Mouse (Mus musculus): ENCODE measurements around the gene Fam198a.
A peak's percentile ranks its signal among the peaks of the same experiment; 100 is the strongest.

The Fam198a gene

DNA sequence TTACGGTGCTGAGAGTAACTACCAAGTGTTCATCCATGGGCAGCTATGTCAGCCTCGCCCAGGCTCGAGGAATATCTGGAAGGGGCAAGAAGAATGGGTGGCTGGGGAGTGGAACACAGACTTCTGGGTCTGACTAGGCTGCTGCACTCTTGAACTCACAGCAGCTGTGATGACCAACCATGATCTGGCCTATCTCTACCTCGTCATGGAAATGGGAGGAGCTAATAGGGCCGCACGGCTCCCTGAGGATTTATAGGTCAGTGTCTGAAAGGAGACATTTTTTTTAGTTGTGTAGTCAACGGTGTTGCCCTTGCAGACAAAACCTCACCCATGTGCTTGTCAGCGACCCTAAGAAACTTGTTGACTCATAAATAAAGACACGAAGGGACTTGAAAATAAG is 30.3 kb downstream of the Fam198a start:
- no peak for DNase-seq (ENCODE audit: extremely low read depth, low read depth, low spot score)

DNA sequence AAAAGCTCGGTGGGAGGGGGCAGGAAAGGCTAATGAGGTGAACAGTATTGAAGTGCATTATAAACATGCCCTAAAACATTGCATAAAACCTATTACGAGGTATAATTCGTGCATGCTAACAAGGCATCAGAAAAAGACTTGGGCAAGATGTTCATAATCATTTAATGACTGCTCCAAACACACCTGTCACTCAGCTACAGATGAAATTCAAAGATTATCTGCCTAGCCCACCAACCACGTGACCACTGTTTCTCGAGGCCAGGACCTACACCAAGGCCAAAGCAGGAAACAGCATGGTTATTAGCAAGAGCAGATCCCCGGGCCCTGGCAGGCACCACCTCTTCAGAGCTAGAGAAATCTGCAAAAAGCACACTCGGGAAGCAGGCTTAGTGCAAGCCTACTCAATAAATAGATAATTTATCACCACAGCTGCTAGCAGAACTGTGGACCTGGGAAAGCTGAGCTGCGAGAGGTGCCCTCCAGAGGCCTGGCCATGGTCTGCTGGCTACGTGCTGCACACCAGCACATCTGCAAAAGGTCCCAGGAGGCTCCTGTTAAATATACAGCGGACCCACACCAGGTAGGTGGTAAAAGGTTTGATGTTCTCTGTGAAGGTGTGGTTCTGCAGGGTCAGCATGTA is 30.8 kb downstream of the Fam198a start:
- no peak for DNase-seq (ENCODE audit: extremely low read depth, low read depth, low spot score)

DNA sequence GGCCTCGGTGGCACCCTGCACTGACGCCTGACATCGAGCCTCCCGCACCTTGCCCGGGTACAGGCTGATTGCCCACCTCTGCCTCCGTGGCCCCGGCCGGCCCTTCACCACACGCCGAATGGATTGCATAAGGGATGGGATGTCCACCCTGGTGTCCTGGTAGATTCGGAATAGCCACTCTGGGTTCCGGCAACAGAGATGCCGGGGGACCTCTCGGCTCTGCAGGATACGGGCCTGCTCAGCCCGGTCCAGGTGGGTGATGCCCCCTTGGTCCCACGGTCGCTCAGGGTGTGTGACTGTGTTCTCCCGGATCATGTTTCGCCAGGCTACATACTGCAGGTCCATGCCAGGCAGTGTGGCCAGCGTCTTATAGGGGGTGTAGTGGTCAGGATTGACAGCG is 31.4 kb downstream of the Fam198a start:
- DNase-seq (ENCODE audit: extremely low read depth, low read depth, low spot score), result no peak

DNA sequence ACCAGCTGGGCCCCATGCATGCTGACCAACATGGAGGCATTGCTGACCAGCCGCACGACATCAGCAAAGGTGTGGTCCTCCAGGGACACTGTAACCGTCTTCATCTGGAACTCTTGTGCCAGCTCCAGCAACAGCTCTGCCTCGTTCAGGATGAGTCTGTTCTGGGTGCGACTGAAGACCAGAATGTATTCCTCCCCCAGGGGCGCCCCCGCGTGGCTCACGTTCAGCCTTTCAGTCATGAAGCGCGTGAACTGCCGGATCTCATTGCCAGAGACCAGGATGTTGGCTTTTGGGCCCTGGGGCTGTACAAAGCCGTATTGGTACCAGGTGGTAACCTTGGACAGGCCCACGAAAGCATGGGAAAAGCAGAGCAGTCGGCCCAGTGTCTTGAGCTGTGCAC is 31.9 kb downstream of the Fam198a start:
- DNase-seq (ENCODE audit: extremely low read depth, low read depth, low spot score), result no peak

DNA sequence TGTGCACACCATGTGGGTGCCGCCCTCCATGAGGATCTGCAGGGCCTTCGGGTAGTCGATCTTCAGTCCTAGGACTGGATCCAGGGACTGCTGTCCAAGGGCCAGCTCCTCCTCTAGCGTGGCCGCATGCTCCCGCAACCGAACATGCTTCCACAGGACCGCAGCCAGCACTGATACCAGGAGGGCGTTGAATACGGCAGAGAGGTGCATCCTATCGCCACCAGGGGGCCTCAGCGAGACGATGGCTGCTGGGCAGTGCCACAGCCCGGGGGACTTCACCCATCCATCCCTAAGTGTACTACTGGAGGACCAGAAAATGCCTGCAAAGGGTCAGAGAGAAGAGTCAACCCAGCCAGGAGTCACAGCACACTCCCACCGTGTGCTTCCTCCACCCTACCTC is 32.7 kb downstream of the Fam198a start:
- no peak for DNase-seq (ENCODE audit: extremely low read depth, low read depth, low spot score)

DNA sequence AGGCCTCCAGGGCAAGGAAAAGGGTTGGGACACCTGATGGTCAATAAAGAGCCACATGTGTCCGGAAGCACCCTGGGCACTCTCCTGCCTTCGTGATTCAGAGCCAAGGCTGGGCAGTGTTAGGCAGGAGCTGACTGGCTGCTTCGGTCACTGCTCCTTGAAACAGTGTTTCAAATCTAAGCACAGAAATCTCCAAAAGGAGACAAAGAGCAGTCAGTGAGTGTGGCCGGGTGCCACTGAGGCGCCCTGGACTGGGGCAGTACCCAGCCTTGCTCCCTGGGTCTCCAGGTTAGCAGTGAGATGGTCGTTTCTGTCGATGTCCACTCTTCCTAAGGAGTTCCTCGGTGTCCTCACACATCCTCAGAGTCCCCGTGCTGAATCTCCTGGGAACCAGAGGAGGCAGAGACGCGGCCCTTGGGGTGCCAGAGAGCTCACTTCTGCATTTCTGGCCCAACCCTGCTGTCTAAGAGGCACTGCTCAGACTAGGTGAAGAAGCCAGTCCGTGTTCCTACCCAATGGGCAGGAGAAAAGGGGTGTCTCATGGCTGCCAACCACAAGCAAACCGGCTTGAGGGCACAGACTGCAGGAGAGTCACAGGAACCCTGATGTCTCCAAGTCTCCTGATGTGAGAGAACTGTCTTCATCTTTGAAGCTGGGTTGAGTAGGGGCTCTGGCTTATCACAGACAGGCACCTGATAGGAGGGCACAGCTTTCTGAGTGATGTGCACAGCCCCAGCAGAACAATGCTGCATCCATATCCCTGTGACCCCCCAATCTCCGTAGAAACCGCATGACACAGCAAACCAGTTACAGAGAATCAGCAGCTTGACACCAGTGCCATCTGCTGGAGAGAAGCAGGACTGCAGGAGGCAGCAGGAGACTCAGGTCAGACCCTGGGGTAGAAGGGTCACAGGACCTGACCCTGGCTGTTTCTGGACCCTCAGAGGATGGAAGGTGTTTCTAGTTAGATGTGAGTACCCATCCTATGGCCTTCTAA is 34.0 kb downstream of the Fam198a start:
- DNase-seq (ENCODE audit: extremely low read depth, low read depth, low spot score), result no peak

DNA sequence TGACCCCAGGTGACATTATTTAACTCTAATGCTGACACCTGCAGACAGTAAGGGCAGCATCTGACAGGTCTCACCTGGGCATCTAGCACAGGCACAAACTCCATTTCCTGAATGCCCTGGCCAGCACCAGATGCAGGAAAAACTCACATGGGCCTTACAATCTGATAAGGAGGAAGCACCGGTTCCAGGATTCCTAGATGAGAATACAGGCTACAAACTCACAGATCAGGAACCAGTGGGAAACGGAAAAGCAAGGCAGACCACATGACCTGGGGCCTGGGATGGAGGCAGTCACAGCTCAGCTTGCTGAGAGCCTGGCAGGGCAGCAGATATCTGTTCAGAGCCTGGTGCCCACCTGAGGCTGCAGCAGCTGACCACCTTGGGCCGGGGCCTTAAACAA is 38.1 kb downstream of the Fam198a start:
- no peak for DNase-seq (ENCODE audit: extremely low read depth, low read depth, low spot score)

DNA sequence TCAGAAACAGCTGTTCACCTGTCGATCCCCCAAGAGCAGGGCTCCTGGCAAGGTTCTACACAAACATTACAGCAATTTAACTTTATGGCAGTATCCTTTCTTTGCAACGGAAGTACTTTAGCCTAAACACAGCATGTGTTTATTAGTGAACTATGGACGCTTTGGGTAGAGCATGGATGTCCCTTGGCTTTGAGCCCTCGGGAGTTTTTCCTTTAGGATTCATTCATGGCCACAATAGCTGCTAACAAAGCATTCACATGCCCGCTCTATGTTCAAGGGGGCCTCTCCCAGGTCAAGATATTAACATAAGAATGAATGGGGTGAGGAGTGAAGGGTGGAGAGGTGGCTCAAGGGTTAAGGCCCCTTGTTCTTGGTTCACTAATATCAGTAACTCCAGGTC is 38.7 kb downstream of the Fam198a start:
- no peak for DNase-seq (ENCODE audit: extremely low read depth, low read depth, low spot score)

DNA sequence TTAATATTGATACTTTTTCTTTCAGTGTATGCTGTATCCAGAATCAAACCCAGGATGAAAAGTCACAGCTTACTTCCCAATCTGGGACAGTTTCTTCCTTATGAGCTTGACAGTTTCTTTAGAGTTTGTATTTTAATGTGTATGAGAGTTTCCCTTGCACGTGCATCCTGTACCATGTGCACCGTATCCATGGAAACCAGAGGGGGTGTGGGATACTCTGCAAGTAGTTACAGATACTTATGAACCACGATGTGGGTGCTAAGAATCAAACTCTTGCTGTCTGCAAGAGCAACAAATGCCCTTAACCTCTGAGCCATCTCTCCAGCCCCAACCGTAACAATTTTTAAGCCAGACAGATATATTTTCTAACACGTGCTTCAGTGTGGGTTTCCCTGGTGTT is 40.3 kb downstream of the Fam198a start:
- DNase-seq (ENCODE audit: extremely low read depth, low read depth, low spot score), result no peak

DNA sequence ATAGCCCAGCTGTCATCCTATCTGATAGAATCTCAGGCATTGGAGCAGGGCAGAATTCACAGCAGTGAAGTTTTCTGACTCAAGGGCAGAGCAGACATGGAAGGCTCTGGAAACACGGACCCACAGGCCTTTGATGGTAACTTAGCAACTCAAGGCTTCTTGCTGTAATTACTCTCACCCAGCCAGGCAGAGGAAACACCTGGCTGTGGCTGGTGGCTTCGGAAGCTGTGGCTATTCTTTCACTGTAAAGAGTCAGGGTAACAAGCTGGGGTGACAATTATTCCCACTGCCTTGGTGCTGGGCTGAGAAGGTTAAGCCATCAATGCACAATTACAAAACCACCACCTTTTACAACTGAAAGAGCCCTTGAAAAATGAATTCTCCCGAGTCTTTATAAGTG is 42.3 kb downstream of the Fam198a start:
- DNase-seq (ENCODE audit: extremely low read depth, low read depth, low spot score), result no peak

DNA sequence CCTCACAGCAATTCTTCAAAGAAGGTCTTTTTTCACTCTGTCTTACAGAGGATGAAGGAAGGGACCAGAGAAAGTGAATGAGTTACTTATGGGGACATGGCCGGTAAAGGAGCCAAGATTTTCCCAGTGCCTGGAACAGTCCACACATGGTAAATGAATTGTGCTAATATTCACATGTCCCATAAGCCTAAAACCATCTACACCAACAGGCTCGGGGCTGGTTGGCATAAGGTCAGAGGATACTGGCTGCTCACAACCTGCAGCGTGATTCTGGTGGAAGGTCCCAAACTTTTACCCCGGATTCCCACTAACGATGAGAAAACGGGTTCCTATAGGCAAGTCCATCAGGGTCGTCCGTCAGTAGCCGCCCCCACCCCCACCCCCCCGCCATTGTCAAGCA is 44.3 kb downstream of the Fam198a start:
- DNase-seq (ENCODE audit: extremely low read depth, low read depth, low spot score), result no peak

DNA sequence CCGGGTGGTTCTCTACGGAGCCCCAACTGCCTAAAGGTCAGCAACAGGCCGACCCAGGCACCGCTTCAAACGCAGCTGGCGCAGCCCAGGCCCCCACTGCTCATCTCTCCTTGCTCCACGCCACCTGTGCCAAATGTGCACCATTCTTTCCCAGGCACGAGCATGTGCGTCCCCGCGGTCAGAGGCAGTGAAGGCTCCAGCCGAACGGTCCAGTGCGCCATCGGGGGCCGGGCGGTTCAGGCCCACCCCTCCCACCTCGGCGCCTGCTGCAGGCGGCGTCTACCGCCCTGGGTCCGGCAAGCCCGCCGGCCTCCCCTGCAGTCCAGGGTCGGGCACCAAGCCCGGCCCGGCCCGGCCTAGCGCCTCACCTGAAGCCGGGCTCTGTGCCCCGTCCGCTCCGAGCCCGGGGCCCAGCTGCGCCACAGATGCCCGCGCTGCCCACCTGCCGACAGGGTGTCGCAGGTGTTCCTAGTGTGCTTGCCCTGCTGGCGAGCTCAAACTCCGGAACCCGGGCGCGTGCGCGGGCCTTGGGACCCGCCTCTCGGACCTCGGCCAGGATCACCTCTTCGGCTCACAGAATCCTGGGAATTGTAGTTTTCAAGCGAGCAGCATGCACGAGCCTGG is 44.8 kb downstream of the Fam198a start:
- peak; percentile 14 for DNase-seq (ENCODE audit: extremely low read depth, low read depth, low spot score)

DNA sequence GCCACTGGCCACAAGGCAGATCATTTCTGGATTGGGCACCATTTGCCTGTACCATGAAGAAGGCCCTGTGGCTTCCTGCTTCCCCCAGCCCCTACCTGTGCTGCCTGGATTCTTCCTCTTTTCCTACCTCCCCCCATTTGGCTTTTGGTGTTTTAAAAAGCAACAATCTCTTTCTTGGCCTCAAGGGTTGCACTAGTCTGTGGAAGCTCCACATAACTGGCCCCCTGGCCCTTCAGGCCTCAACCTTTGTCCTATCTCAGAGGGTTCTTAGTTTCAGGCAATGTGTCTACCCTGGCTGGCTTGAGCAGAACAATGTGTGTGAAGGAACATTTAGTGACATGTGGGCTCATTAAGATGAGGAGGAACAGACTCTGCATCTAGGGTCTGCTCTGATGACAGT is 46.2 kb downstream of the Fam198a start, which contains the start of gene Pomgnt2:
TSS of gene Pomgnt2 (minus strand) at position 101 of the 400 bp plus-strand sequence.
- DNase-seq (ENCODE audit: extremely low read depth, low read depth, low spot score), result no peak

DNA sequence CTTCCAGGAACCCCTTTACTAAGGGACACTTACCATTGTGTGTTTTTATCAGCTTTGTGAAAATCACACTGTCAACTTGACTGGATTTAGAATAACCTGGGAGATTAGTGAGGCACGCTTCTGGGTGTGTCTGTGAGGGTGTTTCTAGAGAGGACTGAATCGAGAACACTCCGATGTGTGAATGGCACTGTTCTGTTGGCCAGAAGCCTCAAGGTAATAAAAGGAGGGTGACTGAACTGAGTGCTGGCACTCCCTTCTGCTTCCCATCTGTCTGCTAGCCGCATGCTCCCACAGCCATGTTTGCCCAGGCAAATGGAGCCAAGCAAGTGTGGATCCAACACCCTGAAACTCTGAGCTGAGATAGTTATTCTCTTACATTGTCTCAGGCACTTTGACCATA is 47.2 kb downstream of the Fam198a start:
- no peak for DNase-seq (ENCODE audit: extremely low read depth, low read depth, low spot score)

DNA sequence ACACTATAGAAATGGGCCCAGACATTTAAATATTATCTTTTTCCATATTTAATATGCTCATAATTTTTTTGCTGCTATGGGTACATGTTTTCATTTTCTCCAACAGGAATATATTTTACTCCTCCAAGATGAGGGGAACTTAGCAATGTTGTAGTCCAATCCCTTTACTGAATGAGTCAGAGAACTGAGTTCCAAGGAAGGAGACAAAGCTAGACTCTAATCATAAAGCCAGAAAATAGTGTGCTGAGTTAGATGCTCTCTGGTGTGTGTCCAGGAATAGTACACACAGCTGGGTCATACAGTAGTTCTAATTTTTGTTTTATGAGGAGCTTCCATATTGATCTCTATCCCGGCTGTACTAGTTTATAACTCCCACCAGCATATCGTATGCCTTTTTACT is 55.4 kb downstream of the Fam198a start:
- DNase-seq (ENCODE audit: extremely low read depth, low read depth, low spot score), result no peak

DNA sequence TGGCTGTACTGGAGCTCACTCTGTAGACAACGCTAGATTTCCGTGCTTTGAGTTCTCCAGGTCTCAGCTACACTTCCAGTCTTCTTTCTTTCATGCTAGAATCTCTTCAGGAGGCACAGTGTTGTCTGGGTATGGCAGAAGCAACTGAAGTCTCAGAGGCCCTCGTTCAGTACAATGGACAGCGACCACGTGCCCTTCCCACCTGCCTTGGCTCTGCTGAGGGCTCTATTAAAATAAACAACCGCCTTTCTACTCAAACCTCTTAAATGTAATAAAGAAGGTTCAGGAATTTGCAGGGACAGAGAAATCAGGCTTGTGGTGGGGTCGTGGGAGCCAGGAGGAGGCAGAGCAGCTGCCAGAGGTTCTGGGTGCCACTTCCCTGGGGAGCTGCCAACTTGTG is 55.8 kb downstream of the Fam198a start:
- no peak for DNase-seq (ENCODE audit: extremely low read depth, low read depth, low spot score)

DNA sequence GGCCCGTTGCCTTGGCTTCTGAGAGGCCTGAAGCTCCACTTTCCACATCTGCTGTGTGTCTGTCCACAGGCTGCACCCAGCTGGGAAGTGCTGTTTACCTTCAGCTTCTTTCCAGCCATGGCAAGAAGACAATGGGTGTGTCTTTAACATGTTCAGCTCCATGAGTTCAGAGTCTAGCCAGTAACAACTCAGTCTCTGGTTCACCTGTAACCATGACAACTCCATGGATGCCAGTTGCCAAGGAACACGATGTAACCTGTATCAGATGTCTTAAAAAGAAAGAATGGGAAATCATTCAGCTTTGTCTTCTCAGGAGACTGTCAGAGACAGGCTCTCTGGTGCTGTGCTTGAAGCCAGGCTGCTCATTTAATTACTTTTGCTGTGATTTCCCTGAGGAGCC is 58.1 kb downstream of the Fam198a start:
- DNase-seq (ENCODE audit: extremely low read depth, low read depth, low spot score), result no peak

DNA sequence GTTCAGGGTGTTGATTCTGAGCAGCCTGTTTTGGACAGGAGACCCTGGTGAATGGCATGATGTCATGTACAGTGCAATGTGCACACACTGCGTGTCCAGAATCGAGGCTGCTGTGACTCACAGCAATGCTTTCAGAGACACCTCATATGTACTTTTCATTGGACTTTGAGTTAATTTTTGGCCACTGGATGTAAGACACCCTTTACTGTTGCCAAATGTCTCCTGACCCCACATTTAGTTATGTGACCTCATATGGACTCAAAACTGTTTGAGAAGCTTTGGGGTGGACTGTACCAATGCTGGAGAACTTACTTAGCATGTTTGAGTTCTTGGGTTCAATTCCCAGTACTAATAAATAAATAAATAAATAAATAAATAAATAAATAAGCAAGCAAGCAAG is 60.0 kb downstream of the Fam198a start:
- DNase-seq (ENCODE audit: extremely low read depth, low read depth, low spot score), result no peak

DNA sequence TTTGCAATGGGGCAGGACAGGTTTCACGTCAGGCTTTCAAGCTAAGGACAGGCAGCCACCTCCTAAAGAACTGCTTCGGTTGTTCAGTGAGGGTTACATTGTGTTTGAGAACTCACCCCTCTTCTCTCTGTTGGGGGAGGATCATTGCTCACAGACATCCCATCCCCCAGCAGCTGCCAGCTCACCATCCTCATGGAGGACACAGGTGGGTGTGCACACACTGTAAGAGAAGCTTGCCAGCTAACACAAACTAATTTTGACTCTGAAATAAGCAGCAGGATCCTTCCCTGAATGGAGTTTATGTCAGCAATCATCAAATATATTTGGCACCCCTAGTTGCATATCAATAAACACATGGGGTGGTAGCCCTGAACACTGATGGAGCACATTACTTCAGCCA is 62.0 kb downstream of the Fam198a start:
- DNase-seq (ENCODE audit: extremely low read depth, low read depth, low spot score), result no peak

DNA sequence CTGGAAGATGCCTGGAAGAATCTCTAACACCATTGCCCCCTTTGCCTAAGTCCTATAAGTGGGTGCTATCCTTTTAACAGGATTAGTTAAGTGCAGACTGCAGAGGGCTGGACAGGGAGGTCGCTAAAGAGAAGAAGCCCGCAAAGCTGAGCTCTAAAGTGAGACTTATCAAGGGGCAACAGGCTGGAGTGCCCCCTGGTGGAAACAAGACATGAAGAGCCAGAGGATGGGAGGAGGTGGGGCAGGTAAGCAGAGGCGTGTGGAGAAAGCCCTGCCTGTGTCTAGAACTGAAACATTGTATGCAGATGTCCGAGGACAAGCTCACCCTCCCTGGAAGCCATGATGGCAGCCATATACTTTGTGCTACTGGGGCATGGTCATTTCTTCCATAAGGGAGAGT is 62.8 kb downstream of the Fam198a start:
- no peak for DNase-seq (ENCODE audit: extremely low read depth, low read depth, low spot score)

DNA sequence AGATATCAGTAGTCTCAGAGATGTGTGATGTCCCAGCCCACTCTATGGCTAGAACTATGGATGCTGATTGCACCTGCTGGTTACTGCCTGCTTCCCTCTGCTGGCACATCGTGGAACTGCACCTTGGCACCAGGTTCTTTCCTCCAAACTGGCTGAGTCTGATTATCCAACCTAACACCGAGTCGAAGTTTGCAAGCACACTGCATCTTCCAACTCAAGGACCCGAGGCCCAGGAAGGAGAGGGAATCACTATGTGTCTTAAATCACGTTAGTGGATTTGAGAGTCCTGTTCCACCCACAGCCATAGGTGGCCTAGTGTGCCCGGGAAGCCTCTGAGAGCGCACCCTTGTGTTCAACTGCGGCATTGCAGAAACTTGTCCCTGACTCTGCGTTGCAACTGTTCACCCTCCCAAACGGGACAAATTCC is 63.5 kb downstream of the Fam198a start:
- DNase-seq (ENCODE audit: extremely low read depth, low read depth, low spot score), result no peak

DNA sequence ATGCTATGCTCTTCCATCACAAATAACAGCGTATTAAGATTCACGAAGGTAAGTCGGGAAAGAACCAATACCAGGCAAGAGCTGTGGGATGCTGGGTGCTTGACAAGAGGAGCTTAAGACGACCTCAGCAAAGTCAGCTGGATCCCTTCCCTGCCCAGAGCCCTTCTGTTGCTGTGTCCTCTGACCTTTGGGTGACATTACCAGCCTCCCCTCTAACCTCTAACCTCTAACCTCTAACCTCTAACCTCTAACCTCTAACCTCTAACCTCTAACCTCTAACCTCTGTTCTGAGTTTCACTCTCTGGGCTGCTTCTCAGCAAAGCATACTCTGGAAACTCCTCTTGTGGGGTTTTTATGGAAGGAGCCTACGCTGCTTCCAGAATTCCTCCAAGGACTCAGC is 67.3 kb downstream of the Fam198a start:
- DNase-seq (ENCODE audit: extremely low read depth, low read depth, low spot score), result no peak
